Mouse (Mus musculus) heart, adult 2 months (tissue): ENCODE measurements at regions not wholly inside any gene's neighbourhood (a gene's known extent, or its start where the extent isn't known, plus 50 kb on each side); places are given as distances from the start of the nearest gene placed in this dataset.

Source experiments
- CTCF ChIP-seq: fragments of 200-600 bp; IDR thresholded peaks from 2 replicates; pipeline ENCODE4 v1.8.1; 2022; ENCODE audit warnings: antibody characterized with exemption, mild to moderate bottlenecking, moderate library complexity
- POLR2A ChIP-seq: fragments of 200-500 bp; IDR thresholded peaks from 2 replicates; pipeline ENCODE4 v1.6.1; 2011; ENCODE audit warnings: mild to moderate bottlenecking, low read depth, low read length, control low read depth; ENCODE audit not compliant: insufficient read depth

GRCm38 (mm10) chr5:69802612-69803011 is 210.5 kb upstream of the Gnpda2 start:
- TF ChIP-seq CTCF (no peak), POLR2A (no peak)
